Mouse (Mus musculus) gastrocnemius, postnatal 14 days (tissue): ENCODE data around the gene Sec23ip. TPM values are rescaled to one million over a fixed set of nuclear protein-coding genes. Genes with fewer than 3 reads are reported as not detected.

Source experiments
- DNase-seq: peaks from one replicate; pipeline ENCODE4 v3.0.0; 2021; ENCODE audit warnings: mixed read lengths
- intact Hi-C: fragments of 180-260 bp; cut with DNase I; formaldehyde crosslinking; loops from one replicate; pipeline ENCODE4 v1.15.1; 2025; ENCODE audit warnings: low total_unique reads
- microRNA-seq, 2 experiments: library from miRNA; unstranded; fragments of <30 nt; microRNA quantifications; one replicate each; pipeline ENCODE4 v1.2.0; 2021
- total RNA-seq, 2 experiments: library from RNA; stranded (reverse); gene quantifications; 2 replicates each; pipeline ENCODE4 v1.2.3; 2021

Gene Sec23ip
- total RNA-seq, 2 experiments from 2014 or later, result 17.4 to 22.6 TPM

GRCm38 (mm10) chr7:128758948-128759347 lies 14.2 kb downstream of the Sec23ip start:
- intact Hi-C loops, result no loop called here

GRCm38 (mm10) chr7:128766696-128767095 lies 22.0 kb downstream of the Sec23ip start:
- no peak for DNase-seq
- intact Hi-C loops, result no loop called here

More at GRCm38 (mm10) chr7:128758948-128759347, 14.2 kb downstream of the Sec23ip start:
- DNase-seq, result no peak

GRCm38 (mm10) chr7:128777201-128777600 lies 32.5 kb downstream of the Sec23ip start:
- intact Hi-C loops, result no loop called here
- DNase-seq, result no peak

GRCm38 (mm10) chr7:128779305-128779704 lies 34.6 kb downstream of the Sec23ip start:
- DNase-seq, result peak; percentile 34
- intact Hi-C loops, result no loop called here

GRCm38 (mm10) chr7:128781846-128782245 lies 37.1 kb downstream of the Sec23ip start:
- intact Hi-C loops, result no loop called here
- DNase-seq, result no peak

GRCm38 (mm10) chr7:128790045-128790444 lies 45.3 kb downstream of the Sec23ip start:
- intact Hi-C loops, result no loop called here
- no peak for DNase-seq

GRCm38 (mm10) chr7:128793464-128793863 lies 48.7 kb downstream of the Sec23ip start:
- intact Hi-C loops, result no loop called here
- no peak for DNase-seq

- intact Hi-C loops, result no loop called here
- DNase-seq, result no peak
Measured at GRCm38 (mm10) chr7:128824986-128825563, 80.3 kb downstream of the Sec23ip start.

- no peak for DNase-seq
- intact Hi-C loops, result no loop called here
Measured at GRCm38 (mm10) chr7:128832455-128833081, 87.8 kb downstream of the Sec23ip start.

- intact Hi-C loops, result no loop called here
- no peak for DNase-seq
Measured at GRCm38 (mm10) chr7:128833196-128833595, 88.5 kb downstream of the Sec23ip start.

Small RNA genes lying within 50 kb of the gene (microRNA-seq; reads per million reads assigned to microRNA genes)
- 0 reads per million in 2 experiments for gene Gm25778

Other genes with a start within 250 kb of the Sec23ip start
- gene Bag3, start 221.3 kb upstream of the Sec23ip start, total RNA-seq, result 100 to 1,000 TPM; 111 to 112 TPM
- 1 to 10 TPM; 4.4 to 4.8 TPM for gene Inpp5f, start 133.6 kb upstream of the Sec23ip start, total RNA-seq
- gene Mcmbp, start 4.4 kb upstream of the Sec23ip start, total RNA-seq, result 10 to 100 TPM; 16.3 to 18.5 TPM